Mouse (Mus musculus): ENCODE data around the gene Sgpp2.

Sgpp2 gene

GRCm38 (mm10) chr1:78338212-78338611 lies 28.1 kb downstream of the Sgpp2 start:
- peak; percentile 60 for DNase-seq (ENCODE audit: low spot score)

- DNase-seq (ENCODE audit: low spot score): no peak
Observed at GRCm38 (mm10) chr1:78339941-78340340, 29.8 kb downstream of the Sgpp2 start.

- no peak for DNase-seq (ENCODE audit: low spot score)
Observed at GRCm38 (mm10) chr1:78340584-78340983, 30.4 kb downstream of the Sgpp2 start.

- no peak for DNase-seq (ENCODE audit: low spot score)
Observed at GRCm38 (mm10) chr1:78347317-78347806, 37.2 kb downstream of the Sgpp2 start.

GRCm38 (mm10) chr1:78349219-78349618 lies 39.1 kb downstream of the Sgpp2 start:
- DNase-seq (ENCODE audit: low spot score): no peak

- DNase-seq (ENCODE audit: low spot score): no peak
Observed at GRCm38 (mm10) chr1:78353254-78353653, 43.1 kb downstream of the Sgpp2 start.

- DNase-seq (ENCODE audit: low spot score): no peak
Observed at GRCm38 (mm10) chr1:78355123-78355522, 45.0 kb downstream of the Sgpp2 start.

GRCm38 (mm10) chr1:78357415-78357814 lies 47.3 kb downstream of the Sgpp2 start:
- DNase-seq (ENCODE audit: low spot score): no peak

GRCm38 (mm10) chr1:78357868-78358267 lies 47.7 kb downstream of the Sgpp2 start:
- no peak for DNase-seq (ENCODE audit: low spot score)

GRCm38 (mm10) chr1:78363965-78364889 lies 54.1 kb downstream of the Sgpp2 start:
- peak; percentile 20 for DNase-seq (ENCODE audit: low spot score)

- DNase-seq (ENCODE audit: low spot score): no peak
Observed at GRCm38 (mm10) chr1:78367806-78368205, 57.7 kb downstream of the Sgpp2 start.

GRCm38 (mm10) chr1:78370121-78370520 lies 60.0 kb downstream of the Sgpp2 start:
- no peak for DNase-seq (ENCODE audit: low spot score)

- DNase-seq (ENCODE audit: low spot score): no peak
Observed at GRCm38 (mm10) chr1:78371569-78372236, 61.6 kb downstream of the Sgpp2 start.

GRCm38 (mm10) chr1:78372316-78372715 lies 62.2 kb downstream of the Sgpp2 start:
- no peak for DNase-seq (ENCODE audit: low spot score)

GRCm38 (mm10) chr1:78373836-78374235 lies 63.7 kb downstream of the Sgpp2 start:
- DNase-seq (ENCODE audit: low spot score): no peak

- DNase-seq (ENCODE audit: low spot score): no peak
Observed at GRCm38 (mm10) chr1:78375058-78375457, 64.9 kb downstream of the Sgpp2 start.

GRCm38 (mm10) chr1:78380950-78381349 lies 70.8 kb downstream of the Sgpp2 start:
- no peak for DNase-seq (ENCODE audit: low spot score)

- no peak for DNase-seq (ENCODE audit: low spot score)
Observed at GRCm38 (mm10) chr1:78387854-78388253, 77.7 kb downstream of the Sgpp2 start.

GRCm38 (mm10) chr1:78388848-78389247 lies 78.7 kb downstream of the Sgpp2 start:
- DNase-seq (ENCODE audit: low spot score): no peak

GRCm38 (mm10) chr1:78395191-78395735 lies 85.1 kb downstream of the Sgpp2 start:
- no peak for DNase-seq (ENCODE audit: low spot score)

GRCm38 (mm10) chr1:78395737-78396136 lies 85.6 kb downstream of the Sgpp2 start:
- peak; percentile 48 for DNase-seq (ENCODE audit: low spot score)

GRCm38 (mm10) chr1:78396320-78396913 lies 86.3 kb downstream of the Sgpp2 start:
- no peak for DNase-seq (ENCODE audit: low spot score)

Measured in embryo, embryonic 10.5 days (tissue).